ENCODE assay signal across 24 mouse cellular contexts in genomic region chr15:93168784-93169183, GRCm38 (mm10).
A peak's percentile ranks its signal among the peaks of the same experiment; 100 is the strongest.
DNase-seq lines count a peak whose midpoint lies in the region; ATAC-seq and TF ChIP-seq lines count a peak whose summit lies in the region.
"Had no signal": no experiment of that assay in that cellular context is flagged by ENCODE, and none has a peak within 500 bp of the region (broad histone marks: within the 10 kb centered on the region; RNA-seq: fewer than 3 reads in every experiment).

No protein-coding gene starts in this region.

- peak; percentile 84 for ATAC-seq in heart, embryonic 12.5 days (ENCODE audit: insufficient number of reproducible peaks, low FRiP score)
- no peak for ATAC-seq in heart, embryonic 11.5 days (replicated peaks; ENCODE audit: insufficient number of reproducible peaks, low FRiP score, low TSS enrichment)
- peak; percentile 87 for ATAC-seq in lung, embryonic 16.5 days (ENCODE audit: low read depth)
- ATAC-seq: forebrain, postnatal 0 days; hindbrain, postnatal 0 days; intestine, embryonic 16.5 days; midbrain, embryonic 16.5 days had no signal

- no peak overlapping the region for H3K9ac ChIP-seq in heart, embryonic 12.5 days
- H3K9ac ChIP-seq in heart, embryonic 11.5 days (ENCODE audit: low read depth, low read length), result no peak overlapping the region
- no peak overlapping the region for H3K9ac ChIP-seq in lung, embryonic 16.5 days (ENCODE audit: low read length)
- H3K9ac ChIP-seq: forebrain, postnatal 0 days; limb, embryonic 15.5 days; liver, embryonic 14.5 days; neural tube, embryonic 13.5 days had no signal

- 52% methylated on average over 3 of the region's 3 CpGs for WGBS in heart, embryonic 12.5 days
- 57% methylated on average over 3 of the region's 3 CpGs for WGBS in heart, embryonic 11.5 days (ENCODE audit: insufficient replicate concordance)
- 58% methylated on average over 3 of the region's 3 CpGs for WGBS in kidney, adult 2 months
- WGBS in lung, embryonic 16.5 days, result 29% methylated on average over 3 of the region's 3 CpGs

- TF ChIP-seq CTCF in kidney, adult 2 months (conservative IDR thresholded peaks at IDR 0.05; ENCODE audit: insufficient read depth, insufficient read length, low read depth, low read length), result no peak

- no peaks in the 10 kb centered on the region for H3K27me3 ChIP-seq in heart, embryonic 12.5 days (replicated peaks)
- no peaks in the 10 kb centered on the region for H3K27me3 ChIP-seq in heart, embryonic 11.5 days (ENCODE audit: control insufficient read depth, insufficient read depth, low read length)
- no peaks in the 10 kb centered on the region for H3K27me3 ChIP-seq in kidney, adult 2 months (replicated peaks; ENCODE audit: control insufficient read depth, insufficient read depth, low read length)
- no peaks in the 10 kb centered on the region for H3K27me3 ChIP-seq in lung, embryonic 16.5 days (ENCODE audit: control insufficient read depth, insufficient read depth, low read depth, low read length)
- H3K27me3 ChIP-seq: limb, embryonic 15.5 days; neural tube, embryonic 13.5 days had no signal

- H3K36me3 ChIP-seq in heart, embryonic 12.5 days, result no peaks in the 10 kb centered on the region
- H3K36me3 ChIP-seq in heart, embryonic 11.5 days (ENCODE audit: control insufficient read depth, insufficient read depth, low read length), result no peaks in the 10 kb centered on the region
- no peaks in the 10 kb centered on the region for H3K36me3 ChIP-seq in kidney, adult 2 months (ENCODE audit: control insufficient read depth, insufficient read depth, low read length)
- no peaks in the 10 kb centered on the region for H3K36me3 ChIP-seq in lung, embryonic 16.5 days (ENCODE audit: control insufficient read depth, insufficient read depth, low read length)
- H3K36me3 ChIP-seq: forebrain, embryonic 10.5 days; limb, embryonic 15.5 days; midbrain, embryonic 10.5 days; neural tube, embryonic 13.5 days had no signal

- H3K4me3 ChIP-seq in heart, embryonic 12.5 days, result no peak overlapping the region
- H3K4me3 ChIP-seq in heart, embryonic 11.5 days (ENCODE audit: low read depth, low read length), result no peak overlapping the region
- H3K4me3 ChIP-seq in kidney, adult 2 months (ENCODE audit: insufficient read depth, low read depth, low read length), result no peak overlapping the region
- H3K4me3 ChIP-seq in lung, embryonic 16.5 days (ENCODE audit: low read length), result no peak overlapping the region
- H3K4me3 ChIP-seq: forebrain, embryonic 10.5 days; limb, embryonic 15.5 days; midbrain, embryonic 10.5 days; myocyte; neural tube, embryonic 13.5 days had no signal

- H3K27ac ChIP-seq in heart, embryonic 12.5 days (ENCODE audit: poor library complexity, severe bottlenecking), result 0 out of 2 replicates have a peak overlapping the region, but pooled peaks have one; percentile 7
- no peak overlapping the region for H3K27ac ChIP-seq in heart, embryonic 11.5 days (ENCODE audit: low read depth, low read length)
- no peak overlapping the region for H3K27ac ChIP-seq in kidney, adult 2 months (ENCODE audit: insufficient read depth, low read depth, low read length)
- no peak overlapping the region for H3K27ac ChIP-seq in lung, embryonic 16.5 days (ENCODE audit: low read length)
- H3K27ac ChIP-seq: forebrain, embryonic 10.5 days; hindbrain, postnatal 0 days; limb, embryonic 15.5 days; liver, embryonic 14.5 days; midbrain, embryonic 10.5 days; neural tube, embryonic 13.5 days had no signal

- peak; percentile 2 for DNase-seq in kidney, adult 2 months
- no peak for DNase-seq in kidney, adult 18-20 months
- no peak for DNase-seq in lung, postnatal 4 days
- DNase-seq in kidney, postnatal 4 days, result peak; percentile 37 to 45
- DNase-seq: adrenal gland, postnatal 10 days; cerebellum, adult 18-20 months; cerebellum, postnatal 14 days; forebrain, postnatal 0 days; gastrocnemius, postnatal 14 days; left cerebral cortex, postnatal 4 days; thymus, adult 18-20 months; thymus, postnatal 36 days had no signal

- H3K4me2 ChIP-seq in heart, embryonic 12.5 days, result no peak overlapping the region
- no peak overlapping the region for H3K4me2 ChIP-seq in heart, embryonic 11.5 days
- no peak overlapping the region for H3K4me2 ChIP-seq in lung, embryonic 16.5 days (ENCODE audit: low read depth, low read length)
- H3K4me2 ChIP-seq: limb, embryonic 15.5 days; neural tube, embryonic 13.5 days had no signal

- peaks cover 9% of the 10 kb centered on the region; the same call in 1 of the 2 replicates for H3K9me3 ChIP-seq in heart, embryonic 12.5 days (replicated peaks)
- no peaks in the 10 kb centered on the region; the same call in 1 of the 2 replicates for H3K9me3 ChIP-seq in heart, embryonic 11.5 days (replicated peaks; ENCODE audit: control insufficient read depth, low read length)
- 0 out of 2 replicates have a peak, but pooled peaks cover 2% of the 10 kb centered on the region for H3K9me3 ChIP-seq in lung, embryonic 16.5 days (ENCODE audit: control insufficient read depth, low read length)
- H3K9me3 ChIP-seq: forebrain, embryonic 10.5 days; neural tube, embryonic 13.5 days had no signal

- TF ChIP-seq POLR2A in kidney, adult 2 months (IDR thresholded peaks at IDR 0.05; ENCODE audit: low read depth, low read length), result no peak

- H3K4me1 ChIP-seq in heart, embryonic 12.5 days (replicated peaks), result no peaks in the 10 kb centered on the region
- H3K4me1 ChIP-seq in heart, embryonic 11.5 days (ENCODE audit: control insufficient read depth, insufficient read depth, low read length), result no peaks in the 10 kb centered on the region
- H3K4me1 ChIP-seq in kidney, adult 2 months (ENCODE audit: control insufficient read depth, insufficient read depth, low read length), result no peaks in the 10 kb centered on the region
- H3K4me1 ChIP-seq in lung, embryonic 16.5 days (replicated peaks; ENCODE audit: control insufficient read depth, insufficient read depth, low read length), result 0 out of 2 replicates have a peak, but pooled peaks cover 3% of the 10 kb centered on the region
- H3K4me1 ChIP-seq: forebrain, embryonic 10.5 days; limb, embryonic 15.5 days; midbrain, embryonic 10.5 days; neural tube, embryonic 13.5 days had no signal

Comparison
In these comparisons a context has a peak if more than half of its experiments do, and no peak if none do; other contexts are left out.
1. DNase-seq: peak in kidney, adult 2 months (single experiment) and kidney, postnatal 4 days (2 of 2); none in kidney, adult 18-20 months (single experiment) and lung, postnatal 4 days (0 of 2).